Mouse (Mus musculus) monocyte, adult 2 months (primary cell): ENCODE results near the gene D5Ertd579e.
"Not testable (repeated sequence)": the region's sequence is repeated elsewhere in the genome, so short reads cannot be mapped to it uniquely, and the experiment has no call there.

Experiments used
- DNase-seq, 2 experiments: peaks; one replicate each; pipeline ENCODE4 v3.0.0; 2022; ENCODE audit warnings: low spot score in 2 of 2, low read depth in 1 of 2

D5Ertd579e gene

DNA sequence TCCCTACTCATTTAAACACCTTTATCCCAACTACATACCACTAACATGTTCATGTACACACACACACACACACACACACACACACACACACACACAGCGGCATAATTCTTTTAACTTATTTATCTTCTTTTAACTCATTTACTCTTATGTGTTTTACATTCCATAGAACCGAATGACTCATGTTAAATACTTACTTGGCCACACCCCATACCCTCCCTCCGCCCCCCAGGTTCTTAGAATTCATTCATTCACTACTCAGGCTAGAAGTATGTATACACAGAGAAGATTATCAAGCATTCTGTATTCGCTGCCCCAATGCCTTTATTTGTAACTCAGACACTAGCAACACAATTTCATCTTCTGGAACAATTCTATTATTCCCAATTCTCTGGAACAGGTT is 10.7 kb downstream of the D5Ertd579e start:
- no peak for DNase-seq

DNA sequence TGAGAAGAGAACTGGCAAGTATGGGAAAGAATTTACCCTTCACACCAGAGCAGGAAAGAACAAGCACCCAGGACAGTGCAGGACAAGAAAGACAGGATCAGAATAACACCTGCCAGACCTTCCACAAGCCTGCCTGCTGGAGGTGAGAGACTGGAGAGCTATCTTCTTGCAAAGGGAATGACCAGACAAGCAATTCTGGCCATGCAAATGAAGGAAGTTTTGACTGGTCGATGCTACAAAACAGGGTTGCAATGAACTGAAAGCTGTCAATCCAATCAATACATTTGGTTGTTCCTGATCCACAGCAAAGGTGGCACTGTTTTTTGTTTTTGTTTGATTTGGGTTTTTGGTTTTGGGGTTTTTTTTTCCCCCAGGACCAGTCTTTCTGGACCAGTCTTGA is 12.2 kb downstream of the D5Ertd579e start:
- DNase-seq, result no peak

DNA sequence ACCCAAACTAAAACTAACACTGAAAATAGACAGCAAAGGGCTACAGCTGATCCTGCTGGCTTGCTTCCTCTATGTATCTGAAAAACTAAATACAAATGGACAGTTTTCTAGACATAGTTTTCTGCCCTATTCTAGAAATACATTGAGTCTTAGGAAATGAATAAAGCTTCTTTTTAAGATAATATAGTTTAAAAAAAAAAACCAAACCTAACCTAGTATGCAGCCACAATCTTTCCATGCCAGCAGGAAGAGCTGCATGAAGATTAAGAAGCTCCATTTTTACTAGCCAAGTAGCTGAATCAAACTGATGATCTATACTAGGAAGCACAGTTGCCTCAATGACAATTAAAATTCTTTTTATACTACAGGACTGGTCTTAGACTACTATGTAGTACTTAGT is 14.6 kb downstream of the D5Ertd579e start:
- no peak for DNase-seq

DNA sequence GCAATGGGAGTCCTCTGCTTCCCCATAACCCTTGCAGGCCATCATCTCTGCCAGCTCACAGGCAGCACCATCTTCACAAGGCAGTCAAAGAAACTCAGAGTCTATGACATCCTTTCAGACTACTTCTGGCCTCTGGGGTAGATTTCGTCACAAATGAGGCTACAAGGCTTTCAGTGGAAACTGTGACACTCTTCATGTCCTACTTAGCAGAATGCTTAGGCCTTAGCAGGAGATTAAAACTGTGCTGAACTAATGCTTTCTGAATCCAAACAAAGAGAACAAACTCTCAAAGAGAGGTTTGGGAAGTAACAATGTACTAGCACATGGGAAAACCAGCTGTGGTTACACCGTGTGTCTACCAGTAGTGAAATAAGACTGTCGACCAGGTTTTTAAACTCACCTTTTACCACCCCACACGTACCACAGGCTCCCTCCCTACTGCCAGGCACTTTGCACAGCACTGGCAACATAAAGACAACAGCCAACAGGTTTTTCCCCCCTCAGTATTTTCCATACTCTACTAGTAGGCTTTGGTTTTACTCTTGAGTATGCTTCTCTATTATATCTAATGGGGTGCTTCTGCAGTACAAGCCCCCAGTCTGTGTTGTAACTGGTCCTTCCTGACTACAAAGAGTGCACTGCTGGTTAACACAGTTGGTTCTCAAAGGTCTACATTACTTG is 15.8 kb downstream of the D5Ertd579e start:
- no peak for DNase-seq

DNA sequence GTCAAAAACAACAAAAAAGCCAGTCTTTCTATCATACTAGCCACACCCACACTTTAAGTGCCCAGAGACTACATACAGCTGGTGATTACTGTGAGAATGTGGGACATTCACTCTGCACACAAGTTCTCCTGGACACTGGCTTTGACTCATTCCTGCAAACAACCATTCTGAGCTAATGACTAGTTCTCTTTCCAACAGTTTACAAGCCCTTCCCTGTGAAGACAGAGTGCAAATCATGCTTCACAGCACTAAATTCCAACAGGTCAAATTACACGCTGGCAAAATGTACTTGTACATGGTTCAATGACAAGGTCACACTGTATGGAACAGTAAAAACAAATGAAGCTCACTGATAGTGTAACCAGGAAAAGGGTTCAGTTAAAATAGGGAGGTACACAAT is 17.0 kb downstream of the D5Ertd579e start:
- DNase-seq, result no peak

DNA sequence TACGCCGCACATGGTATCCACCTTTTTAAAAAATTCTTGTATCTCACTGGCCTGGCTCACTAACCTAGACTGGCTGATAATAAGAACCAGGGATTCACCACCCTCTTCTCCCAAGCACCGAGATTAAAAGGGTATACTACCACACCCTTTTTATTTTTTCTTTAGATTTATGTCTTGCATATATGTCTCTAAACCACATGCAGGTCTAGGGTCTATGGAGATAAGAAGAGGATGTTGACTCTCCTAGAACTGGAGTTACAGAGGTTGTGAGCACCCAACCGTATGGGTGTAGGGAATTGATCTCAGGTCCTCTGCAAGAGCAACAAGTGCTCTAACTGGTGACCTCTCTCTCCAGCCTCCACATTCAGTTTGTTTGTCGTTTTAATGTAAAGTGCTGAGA is 17.9 kb downstream of the D5Ertd579e start:
- no peak for DNase-seq

DNA sequence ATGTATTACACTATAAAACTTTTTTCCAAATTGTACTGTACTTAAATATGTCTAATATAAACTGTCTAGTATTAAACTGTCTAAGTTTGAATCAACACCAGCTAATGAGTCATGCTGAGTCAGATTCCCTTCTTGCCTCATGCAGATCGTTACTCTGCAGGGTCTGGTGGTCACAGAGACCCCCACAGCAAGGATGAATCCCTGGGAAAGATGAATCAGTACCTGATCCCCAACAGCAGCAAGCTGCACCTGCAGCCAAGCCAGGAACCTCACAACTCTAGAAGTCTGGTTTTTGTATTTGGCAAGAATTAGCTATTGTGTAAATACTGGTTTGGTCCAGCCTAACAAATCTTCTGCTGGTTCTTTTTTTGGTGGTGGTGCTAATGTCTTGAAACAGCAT is 20.4 kb downstream of the D5Ertd579e start:
- no peak for DNase-seq

DNA sequence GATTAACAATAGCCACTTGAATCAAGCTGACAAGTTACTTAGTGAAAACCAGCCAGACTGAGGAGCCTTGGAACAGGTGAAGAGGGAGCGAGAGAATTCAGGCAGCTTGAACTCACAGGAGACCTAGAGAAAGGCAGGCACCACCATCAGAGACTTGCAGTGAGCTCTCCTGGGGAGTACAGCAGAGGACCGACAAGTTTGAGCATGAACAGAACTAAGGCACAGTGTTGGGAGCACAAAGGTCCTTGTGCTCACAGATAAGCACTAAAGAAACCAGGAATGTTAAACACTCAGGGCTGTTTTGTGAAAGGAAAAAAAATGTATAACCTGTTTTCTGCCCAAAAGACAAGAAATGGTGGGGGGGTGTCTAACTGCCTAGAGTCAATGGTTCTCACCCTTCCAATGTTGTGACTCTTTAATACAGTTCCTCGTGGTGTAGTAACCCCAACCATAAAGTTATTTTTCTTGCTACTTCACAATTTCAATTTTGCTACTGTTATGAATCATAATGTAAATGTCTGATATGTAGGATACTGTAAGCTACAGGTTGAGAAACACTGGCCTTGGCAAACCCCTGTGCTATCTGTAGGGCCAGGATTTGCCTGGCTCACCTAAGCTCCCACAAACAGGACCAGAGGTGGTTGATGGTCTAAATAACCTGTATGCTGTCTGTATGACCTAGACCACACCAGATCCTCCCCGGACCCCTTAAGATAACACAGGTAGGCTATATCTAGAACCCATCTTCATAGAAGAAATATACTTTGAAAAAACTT is 21.0 kb downstream of the D5Ertd579e start:
- DNase-seq, result no peak

DNA sequence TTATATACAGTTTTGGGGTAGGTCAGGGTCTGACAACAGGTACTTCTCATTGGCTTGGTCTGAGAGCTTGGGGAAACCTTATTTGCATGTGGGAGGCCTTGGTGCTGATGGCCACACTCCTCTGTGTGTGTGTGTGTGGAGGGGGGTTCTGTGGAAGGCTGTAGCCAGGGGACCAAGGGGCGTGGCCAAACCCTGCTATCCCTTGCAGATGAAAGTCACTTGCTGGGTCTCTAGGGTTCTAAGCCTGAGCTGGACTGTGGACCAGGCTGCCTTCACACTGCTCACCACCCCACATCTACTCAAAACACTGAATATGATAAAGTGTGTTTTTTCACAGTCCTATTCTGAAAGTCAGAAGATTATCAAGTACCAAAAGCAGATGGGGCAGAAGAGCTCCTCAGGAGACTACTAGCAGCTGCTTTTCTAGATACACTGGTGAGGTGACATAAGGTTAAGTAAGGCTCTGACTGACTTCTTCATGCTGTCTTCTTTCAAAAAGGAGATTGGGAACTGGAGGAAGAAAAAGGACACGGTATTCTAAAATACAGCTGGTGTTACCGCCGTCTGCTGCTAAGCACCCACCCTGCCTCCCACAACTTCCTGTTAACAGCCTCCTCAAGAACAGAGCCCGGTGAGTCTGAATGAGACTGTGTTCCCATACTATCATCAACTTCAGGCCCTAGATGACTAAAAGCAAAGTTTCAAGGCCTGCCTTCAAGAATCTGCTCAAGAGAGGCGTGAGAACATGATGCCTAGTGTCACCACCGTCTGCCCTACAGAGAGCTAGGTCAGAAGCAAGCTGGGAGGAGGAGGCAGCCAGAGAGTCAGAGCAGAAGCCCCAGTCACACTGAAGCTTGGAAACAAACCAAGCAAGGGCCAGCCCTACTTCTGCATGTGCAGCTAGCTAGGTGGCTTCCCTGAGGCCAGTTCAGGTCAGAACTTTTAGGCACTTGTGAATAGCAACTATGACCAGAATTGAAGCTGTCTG is 26.5 kb downstream of the D5Ertd579e start:
- no peak for DNase-seq

DNA sequence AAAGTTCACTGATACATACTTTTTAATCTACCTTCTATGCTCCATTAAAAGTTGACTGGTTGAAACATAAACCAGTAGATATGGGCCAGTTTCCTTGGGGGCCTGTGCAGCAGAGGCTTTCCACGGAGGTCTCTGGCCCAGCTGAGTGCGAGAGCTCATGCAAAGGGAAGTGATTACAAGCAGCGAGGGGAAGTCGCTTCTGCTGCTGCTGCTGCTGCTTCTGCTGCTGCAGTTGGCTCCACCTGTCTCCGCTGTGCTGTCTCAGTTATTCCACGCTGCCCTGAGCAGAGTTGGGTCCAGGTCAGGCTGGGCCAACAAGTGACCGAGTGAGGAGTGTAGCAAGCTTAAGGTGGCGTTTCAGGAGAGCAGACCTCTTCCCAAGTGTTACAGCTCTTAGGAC is 27.3 kb downstream of the D5Ertd579e start:
- no peak for DNase-seq

DNA sequence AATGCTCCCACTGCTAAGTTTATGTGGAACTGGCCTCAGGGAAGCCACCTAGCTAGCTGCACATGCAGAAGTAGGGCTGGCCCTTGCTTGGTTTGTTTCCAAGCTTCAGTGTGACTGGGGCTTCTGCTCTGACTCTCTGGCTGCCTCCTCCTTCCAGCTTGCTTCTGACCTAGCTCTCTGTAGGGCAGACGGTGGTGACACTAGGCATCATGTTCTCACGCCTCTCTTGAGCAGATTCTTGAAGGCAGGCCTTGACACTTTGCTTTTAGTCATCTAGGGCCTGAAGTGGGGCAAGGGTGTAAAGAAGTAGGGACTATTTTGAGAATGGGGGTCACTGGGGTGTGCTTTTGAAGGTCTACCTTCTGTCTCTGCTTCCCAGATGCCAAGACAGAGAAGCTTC is 27.8 kb downstream of the D5Ertd579e start:
- not testable (repeated sequence) for DNase-seq

DNA sequence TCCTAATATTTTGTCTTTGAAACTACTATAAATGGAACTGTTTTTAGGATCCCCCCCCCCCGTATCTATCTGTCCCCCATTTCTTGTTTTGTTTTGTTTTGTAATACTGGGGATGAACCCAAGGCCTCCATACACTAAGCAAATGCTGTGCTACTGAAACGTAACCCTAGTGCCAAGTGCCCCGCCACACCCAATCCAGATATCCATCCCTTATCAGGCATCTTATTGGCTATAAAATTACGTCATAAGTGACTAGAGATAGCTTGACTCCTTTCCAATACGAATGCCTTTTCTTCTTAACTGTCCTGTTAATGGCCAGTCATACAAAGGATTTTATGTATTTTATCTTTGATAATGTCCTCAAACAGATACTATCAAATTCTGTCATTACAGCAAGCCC is 28.7 kb downstream of the D5Ertd579e start:
- DNase-seq, result no peak

DNA sequence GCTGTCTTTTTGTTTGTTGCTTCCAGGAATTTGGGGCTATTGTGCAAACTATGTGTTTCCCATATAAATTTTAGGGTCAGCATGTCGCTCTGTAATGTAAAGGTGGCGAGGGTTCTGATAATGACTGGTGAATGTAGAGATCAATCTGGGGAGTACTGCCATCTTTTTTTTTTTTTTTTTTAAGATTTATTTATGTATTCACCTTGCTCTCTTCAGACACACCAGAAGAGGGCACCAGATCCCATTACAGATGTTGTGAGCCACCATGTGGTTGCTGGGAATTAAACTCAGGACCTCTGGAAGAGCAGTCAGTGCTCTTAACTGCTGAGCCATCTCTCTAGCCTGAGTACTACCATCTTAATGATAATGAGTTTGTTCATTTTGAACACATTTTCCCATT is 29.1 kb downstream of the D5Ertd579e start:
- DNase-seq, result not testable (repeated sequence)

DNA sequence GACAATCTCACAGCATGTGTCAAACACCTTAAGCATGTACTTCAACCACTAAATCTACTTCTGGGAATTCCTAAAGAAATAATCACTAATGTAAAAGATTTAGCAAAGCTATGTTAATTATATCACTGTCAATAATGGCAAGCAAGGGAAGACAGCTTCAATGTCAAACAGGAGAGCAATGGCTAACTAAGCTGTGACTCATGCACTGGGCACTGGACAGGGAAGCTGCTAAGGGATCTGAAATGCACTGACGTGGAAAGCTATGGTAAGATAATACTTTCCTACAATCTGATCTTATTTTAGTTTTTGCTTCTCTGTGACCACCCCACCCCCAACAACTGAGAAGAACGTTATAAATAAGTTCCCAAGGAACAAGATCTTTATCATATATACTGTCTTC is 32.5 kb downstream of the D5Ertd579e start:
- no peak for DNase-seq

DNA sequence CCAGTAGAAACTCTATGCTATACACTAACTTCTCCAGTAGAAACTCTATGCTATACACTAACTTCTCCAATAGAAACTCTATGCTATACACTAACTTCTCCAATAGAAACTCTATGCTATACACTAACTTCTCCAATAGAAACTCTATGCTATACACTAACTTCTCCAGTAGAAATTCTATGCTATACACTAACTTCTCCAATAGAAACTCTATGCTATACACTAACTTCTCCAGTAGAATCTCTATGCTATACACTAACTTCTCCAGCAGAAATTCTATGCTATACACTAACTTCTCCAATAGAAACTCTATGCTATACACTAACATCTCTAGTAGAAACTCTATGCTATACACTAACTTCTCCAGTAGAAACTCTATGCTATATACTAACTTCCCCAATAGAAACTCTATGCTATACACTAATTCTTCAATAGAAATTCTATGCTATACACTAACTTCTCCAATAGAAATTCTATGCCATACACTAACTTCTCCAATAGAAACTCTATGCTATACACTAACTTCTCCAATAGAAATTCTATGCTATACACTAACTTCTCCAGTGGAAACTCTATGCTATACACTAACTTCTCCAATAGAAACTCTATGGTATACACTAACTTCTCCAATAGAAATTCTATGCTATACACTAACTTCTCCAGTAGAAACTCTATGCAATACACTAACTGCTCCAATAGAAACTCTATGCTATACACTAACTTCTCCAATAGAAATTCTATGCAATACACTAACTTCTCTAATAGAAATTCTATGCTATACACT is 34.7 kb downstream of the D5Ertd579e start:
- DNase-seq, result not testable (repeated sequence)

DNA sequence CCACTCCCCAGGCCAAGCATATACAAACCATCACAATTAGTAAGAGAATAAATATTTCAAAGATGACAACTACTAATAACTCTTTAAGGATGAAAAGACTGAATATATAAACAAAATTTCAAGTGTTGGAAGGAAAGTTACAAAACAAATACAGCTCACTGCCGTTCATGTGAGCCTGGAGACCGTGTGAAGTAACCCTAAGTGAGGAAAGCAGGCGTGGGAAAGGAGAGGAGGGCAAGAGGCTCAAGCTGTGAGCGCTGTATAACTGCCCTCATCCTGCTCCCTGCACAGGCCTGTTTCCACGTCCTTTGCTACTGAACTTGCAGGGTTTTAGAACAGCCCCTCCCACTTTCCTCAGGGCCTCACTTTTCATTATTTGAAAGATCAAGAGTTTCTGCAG is 70.2 kb downstream of the D5Ertd579e start:
- no peak for DNase-seq

DNA sequence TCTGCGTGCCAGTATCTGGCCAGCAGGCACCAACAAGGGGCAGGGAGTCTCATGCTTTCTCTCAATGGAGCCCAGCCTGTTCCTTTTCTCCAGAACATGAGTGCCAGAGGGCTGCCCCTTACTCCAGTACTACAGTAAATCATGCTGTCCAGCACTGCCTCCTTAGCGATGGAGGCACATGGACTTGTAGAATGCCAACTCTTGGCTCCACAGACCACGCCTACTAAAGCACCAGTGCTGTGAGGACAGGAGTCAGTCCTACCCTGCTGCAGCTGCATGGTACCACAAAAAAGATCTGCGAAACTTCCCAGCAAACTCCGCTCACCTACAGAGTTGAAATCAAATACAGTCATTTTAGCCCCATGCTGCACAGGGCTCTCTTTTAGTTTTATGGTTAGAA is 72.2 kb downstream of the D5Ertd579e start:
- no peak for DNase-seq

DNA sequence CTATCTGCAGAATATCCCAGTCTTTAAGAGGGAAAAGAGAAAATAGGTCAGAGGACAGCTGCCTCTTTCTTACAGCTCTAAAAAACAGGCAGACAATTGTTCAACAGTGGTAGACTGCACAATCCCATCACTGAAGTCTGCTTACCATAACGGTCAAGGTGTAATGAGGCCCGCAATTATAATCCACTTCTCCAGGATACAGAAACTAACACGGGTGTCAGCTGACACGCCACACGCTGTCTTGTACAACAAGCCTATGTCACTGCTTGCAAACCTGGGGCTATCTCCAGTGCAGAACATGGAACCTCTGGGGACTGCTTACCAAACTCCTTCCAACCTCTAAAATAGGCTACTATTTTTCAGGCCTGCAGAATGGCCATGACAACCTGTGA is 74.8 kb downstream of the D5Ertd579e start:
- DNase-seq, result no peak

DNA sequence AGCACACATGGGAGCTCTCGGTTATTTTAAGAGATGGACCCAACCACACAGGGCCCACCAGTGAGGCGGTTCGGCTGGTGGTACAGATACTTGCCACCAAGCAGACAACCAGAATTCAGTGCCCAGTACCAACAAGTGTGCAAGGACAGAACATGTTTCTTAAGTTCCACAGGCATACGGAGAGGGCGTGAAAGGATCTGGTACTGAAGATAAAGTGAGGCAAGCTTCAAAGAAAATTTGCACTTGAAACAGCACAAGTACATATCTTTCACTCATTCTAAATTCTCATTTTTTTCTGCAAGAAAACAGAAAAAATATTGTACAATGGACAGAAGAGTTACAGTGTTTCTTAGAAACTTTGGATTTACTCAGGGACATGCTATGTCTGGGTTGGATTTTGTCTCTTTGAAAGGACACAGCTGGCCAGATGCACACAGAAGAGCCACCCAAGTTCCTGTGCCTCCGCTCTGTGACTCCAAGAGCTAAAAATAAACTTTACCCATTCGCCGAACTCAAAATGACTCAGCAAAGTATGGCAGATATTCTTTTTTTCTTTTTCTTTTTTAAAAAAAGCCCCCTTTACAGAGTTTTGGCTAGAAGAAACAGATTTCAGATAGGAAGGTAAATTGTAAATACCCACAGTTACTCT is 75.3 kb downstream of the D5Ertd579e start:
- no peak for DNase-seq

DNA sequence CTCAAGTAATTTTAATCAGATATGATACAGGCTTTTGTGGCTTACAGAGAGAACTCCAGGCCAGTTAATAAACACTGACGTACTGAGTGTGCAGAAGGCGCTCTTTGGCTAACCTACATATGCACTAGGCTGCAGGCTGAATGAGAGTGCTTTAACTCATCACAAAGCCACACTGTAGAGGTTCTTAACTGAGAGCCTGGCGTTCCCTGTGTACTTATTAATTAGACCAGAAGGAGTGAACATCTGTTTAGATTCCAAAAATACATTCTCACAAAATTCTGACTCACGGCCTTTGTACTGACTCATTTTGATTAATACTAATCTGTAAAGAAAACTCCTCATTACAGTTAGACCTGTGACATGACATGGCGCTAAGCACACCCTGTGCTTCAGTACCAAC is 76.9 kb downstream of the D5Ertd579e start:
- DNase-seq, result no peak
